Mouse (Mus musculus) spleen, adult 2 months (tissue): ENCODE measurements around the gene Tgm1. TPM values are rescaled to one million over a fixed set of nuclear protein-coding genes. Genes with fewer than 3 reads are reported as not detected.
"Not testable (repeated sequence)": the region's sequence is repeated elsewhere in the genome, so short reads cannot be mapped to it uniquely, and the experiment has no call there.

Experiments
- DNase-seq, 2 experiments: peaks; one replicate each; pipeline versions ENCODE4 v3.0.0 to v3.0.0-alpha.2; 2012 to 2021; ENCODE audit warnings: low spot score in 2 of 2, low read depth in 1 of 2
- H3K27ac ChIP-seq: fragments of 200-500 bp; 2 replicates; pipeline ENCODE4 v1.5.1; 2012; ENCODE audit warnings: low read length, inconsistent platforms; ENCODE audit not compliant: insufficient read depth
- H3K27me3 ChIP-seq: fragments of 200-500 bp; 2 replicates; pipeline ENCODE4 v1.6.1; 2012; ENCODE audit warnings: mild to moderate bottlenecking, moderate library complexity, low read length, inconsistent platforms; ENCODE audit not compliant: control insufficient read depth, insufficient read depth
- H3K36me3 ChIP-seq: fragments of 200-500 bp; 2 replicates; pipeline ENCODE4 v1.6.1; 2012; ENCODE audit warnings: mild to moderate bottlenecking, low read length, inconsistent platforms; ENCODE audit not compliant: control insufficient read depth, insufficient read depth
- H3K4me1 ChIP-seq: fragments of 200-500 bp; 2 replicates; pipeline ENCODE4 v1.6.1; 2011; ENCODE audit warnings: inconsistent platforms; ENCODE audit not compliant: control insufficient read depth, insufficient read depth, insufficient read length
- H3K4me3 ChIP-seq: fragments of 200-500 bp; 2 replicates; pipeline ENCODE4 v1.5.1; 2011; ENCODE audit warnings: mild to moderate bottlenecking, inconsistent platforms; ENCODE audit not compliant: insufficient read depth, insufficient read length; ENCODE audit errors: extremely low read depth
- CTCF ChIP-seq: fragments of 200-500 bp; IDR thresholded peaks from 2 replicates; pipeline ENCODE4 v1.5.1; 2011; ENCODE audit warnings: mild to moderate bottlenecking, inconsistent platforms; ENCODE audit not compliant: insufficient read depth, insufficient read length, insufficient replicate concordance; ENCODE audit errors: extremely low read depth
- POLR2A ChIP-seq: fragments of 200-500 bp; IDR thresholded peaks from 2 replicates; pipeline ENCODE4 v1.6.1; 2011; ENCODE audit warnings: low read depth, low read length, inconsistent platforms
- WGBS: fragments of 180-500 bp; shearing (Covaris S2); methylation state at CpG from one replicate; pipeline ENCODE4 v1.1.7; 2018; 5-methylcytosine and 5-hydroxymethylcytosine counted together
- polyA plus RNA-seq: library from polyadenylated mRNA; depleted of rRNA; stranded (reverse); fragments of >200 nt; gene quantifications from 2 replicates; pipeline ENCODE4 v1.2.3, GENCODE M21; 2012; rRNA removed

Tgm1 gene
- 23.3 and 33.9 TPM in 2 replicates for polyA plus RNA-seq

GRCm38 (mm10) chr14:55713729-55714122 lies at the start of gene Tgm1:
TSS of gene Tgm1 (minus strand) at chr14:55713926.
- H3K36me3 ChIP-seq: peaks cover 20% of the 10 kb centered on the region
- no peak for DNase-seq
- no peak within 1 kb of the TSS for H3K4me3 ChIP-seq
- 0 out of 2 replicates have a peak, but pooled peaks cover 3% of the 10 kb centered on the region for H3K27me3 ChIP-seq
- no peaks in the 10 kb centered on the region for H3K4me1 ChIP-seq
- no peak within 1 kb of the TSS for H3K27ac ChIP-seq
- WGBS: 28% methylated on average over 4 of the region's 4 CpGs
- TF ChIP-seq POLR2A (no peak), CTCF (no peak)

GRCm38 (mm10) chr14:55763166-55763565 lies 49.4 kb upstream of the Tgm1 start:
- Histone ChIP-seq H3K4me1 (peaks cover 10% of the 10 kb centered on the region; the same call in 1 of the 2 replicates), H3K27ac (0 out of 2 replicates have a peak overlapping the region, but pooled peaks have one; percentile 27), H3K36me3 (no peaks in the 10 kb centered on the region), H3K4me3 (no peak overlapping the region), H3K27me3 (peaks cover 10% of the 10 kb centered on the region)
- 29% methylated on average over 7 of the region's 7 CpGs for WGBS
- no peak for DNase-seq
- no peak for TF ChIP-seq CTCF

GRCm38 (mm10) chr14:55762001-55762821 lies 48.5 kb upstream of the Tgm1 start:
- no peak for DNase-seq
- Histone ChIP-seq H3K4me3 (peak overlapping the region; percentile 44; the same call in 1 of the 2 replicates), H3K36me3 (no peaks in the 10 kb centered on the region), H3K27me3 (peaks cover 7% of the 10 kb centered on the region), H3K4me1 (peaks cover 7% of the 10 kb centered on the region; the same call in 1 of the 2 replicates), H3K27ac (no peak overlapping the region)
- TF ChIP-seq CTCF (0 out of 2 replicates have a peak, but pooled peaks have one; percentile 0), POLR2A (no peak)
- WGBS: 5% methylated on average over 77 of the region's 77 CpGs

GRCm38 (mm10) chr14:55761163-55761562 lies 47.4 kb upstream of the Tgm1 start, which contains the start of gene Ltb4r2:
TSS of gene Ltb4r2 (plus strand) at chr14:55761428.
- Histone ChIP-seq H3K27me3 (peaks cover 7% of the 10 kb centered on the region), H3K36me3 (no peaks in the 10 kb centered on the region), H3K27ac (no peak within 1 kb of the TSS), H3K4me3 (peak within 1 kb of the TSS; percentile 44; the same call in 1 of the 2 replicates), H3K4me1 (peaks cover 7% of the 10 kb centered on the region; the same call in 1 of the 2 replicates)
- 94% methylated on average over 6 of the region's 6 CpGs for WGBS
- TF ChIP-seq POLR2A (no peak), CTCF (no peak)
- no peak for DNase-seq

GRCm38 (mm10) chr14:55760156-55760555 lies 46.4 kb upstream of the Tgm1 start:
- not testable (repeated sequence) for H3K27ac ChIP-seq, H3K4me3 ChIP-seq, H3K4me1 ChIP-seq, H3K36me3 ChIP-seq, H3K27me3 ChIP-seq
- TF ChIP-seq CTCF: peak; percentile 56; the same call in 1 of the 2 replicates
- 0% methylated on average over 6 of the region's 6 CpGs for WGBS
- DNase-seq: peak; percentile 56 to 80

- peaks cover 7% of the 10 kb centered on the region for H3K27me3 ChIP-seq
- no peak for DNase-seq
- no peak within 1 kb of the TSS for H3K4me3 ChIP-seq
- H3K27ac ChIP-seq: no peak within 1 kb of the TSS
- peaks cover 11% of the 10 kb centered on the region for H3K36me3 ChIP-seq
- 24% methylated on average over 8 of the region's 8 CpGs for WGBS
- H3K4me1 ChIP-seq: peaks cover 7% of the 10 kb centered on the region; the same call in 1 of the 2 replicates
- TF ChIP-seq POLR2A (no peak), CTCF (0 out of 2 replicates have a peak, but pooled peaks have one; percentile 10)
Observed at GRCm38 (mm10) chr14:55758363-55758784, 44.6 kb upstream of the Tgm1 start, which contains the start of gene Cideb. TSS of gene Cideb (minus strand) at chr14:55758458.

GRCm38 (mm10) chr14:55757566-55757965 lies 43.8 kb upstream of the Tgm1 start:
- Histone ChIP-seq H3K36me3 (peaks cover 19% of the 10 kb centered on the region), H3K4me3 (no peak overlapping the region), H3K4me1 (peaks cover 7% of the 10 kb centered on the region; the same call in 1 of the 2 replicates), H3K27me3 (peaks cover 5% of the 10 kb centered on the region), H3K27ac (no peak overlapping the region)
- DNase-seq: no peak
- 73% methylated on average over 6 of the region's 6 CpGs for WGBS
- TF ChIP-seq POLR2A (no peak), CTCF (no peak)
